Mouse (Mus musculus): ENCODE data around the gene Sfxn5.

DNA sequence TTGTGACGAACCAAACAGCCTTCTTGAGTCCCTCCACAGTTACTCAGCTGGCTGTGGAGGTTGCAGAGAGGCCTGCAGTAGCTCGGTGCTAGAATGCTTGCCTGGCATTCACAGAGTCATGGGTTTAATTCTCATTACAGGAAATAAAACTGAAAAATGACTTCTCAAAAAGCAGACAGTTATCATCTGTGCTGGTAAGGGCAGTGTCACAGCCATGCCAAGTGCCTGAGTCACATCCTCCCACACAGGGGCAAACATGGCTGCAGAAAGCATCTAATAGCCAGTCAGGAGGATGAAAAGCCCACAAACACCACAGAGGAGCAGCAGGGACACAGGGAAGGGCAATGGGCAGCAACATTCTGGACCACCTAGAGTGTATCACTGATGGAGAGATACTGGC lies 49.6 kb upstream of the Sfxn5 start:
- TF ChIP-seq CTCF (IDR thresholded peaks at IDR 0.05), result no peak
- TF ChIP-seq EP300 (IDR thresholded peaks at IDR 0.05), result no peak
